In the genomic region with DNA sequence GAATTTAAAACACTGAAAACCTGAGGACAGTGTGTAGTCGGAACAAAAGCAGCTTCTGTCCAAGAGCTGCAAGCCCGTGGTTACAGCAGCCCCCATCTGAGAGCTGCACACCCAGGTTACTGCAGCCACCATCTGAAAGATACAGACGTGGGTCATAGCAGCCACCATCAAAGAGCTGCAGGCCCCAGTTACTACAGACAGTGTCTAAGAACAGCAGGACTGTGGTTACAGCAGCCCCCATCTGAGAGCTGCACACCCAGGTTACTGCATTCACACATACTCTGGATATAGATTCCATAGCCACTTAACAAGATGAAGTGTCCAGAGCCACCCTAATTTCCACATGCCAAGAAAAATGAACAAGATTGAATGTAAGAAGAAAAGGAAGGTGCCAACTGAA, we compare ENCODE assay signal across 12 mouse cellular contexts.
"Had no signal": no experiment of that assay in that cellular context is flagged by ENCODE, and none has a peak within 500 bp of the region (broad histone marks: within the 10 kb centered on the region; RNA-seq: fewer than 3 reads in every experiment).

No protein-coding gene starts in this region.

- DNase-seq: retina, postnatal 1 day; right cerebral cortex, adult 18-20 months; right cerebral cortex, postnatal 14 days; right cerebral cortex, postnatal 25 days; right cerebral cortex, postnatal 4 days; spleen, adult 18-20 months; thymus, adult 18-20 months; thymus, adult 2 months; thymus, postnatal 14 days; thymus, postnatal 25 days; thymus, postnatal 36 days; thymus, postnatal 4 days had no signal
